Mouse (Mus musculus) MN1 (cell line): ENCODE data around the gene Pdgfc.

Experiments
- DNase-seq: peaks from one replicate; pipeline ENCODE4 v3.0.0-alpha.2; 2016; ENCODE audit warnings: low spot score

Pdgfc gene

DNA sequence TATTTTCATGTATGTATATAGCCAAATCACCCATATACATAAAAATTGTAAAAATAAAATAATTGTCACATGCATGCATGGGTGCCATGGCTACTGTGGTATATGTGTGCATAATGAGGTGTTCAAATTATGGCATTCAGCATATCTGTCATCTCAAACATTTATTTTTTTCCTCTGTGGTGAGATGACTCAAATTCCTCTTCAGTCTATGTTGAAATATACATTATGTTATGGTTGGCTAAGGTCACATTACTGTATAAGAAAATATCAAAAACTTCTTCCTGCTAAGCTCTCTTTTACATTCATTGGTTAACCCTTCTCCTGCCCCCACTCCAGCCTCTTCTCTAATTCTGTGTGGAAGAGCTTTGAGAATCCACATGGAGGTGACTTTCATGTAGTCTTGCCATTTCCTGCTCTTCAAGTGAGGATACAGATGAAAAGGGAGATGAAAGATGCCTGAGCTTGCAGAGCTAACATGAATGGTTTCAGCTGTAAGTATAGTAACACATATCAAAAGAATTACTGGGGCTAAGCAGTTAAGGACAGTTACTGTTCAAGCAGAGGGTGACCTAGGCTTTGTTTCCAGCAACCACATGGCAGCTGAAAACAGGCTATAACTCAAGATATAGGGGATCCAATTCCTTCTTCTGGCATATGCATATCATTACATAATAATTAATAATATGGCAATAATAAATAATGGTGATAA is 124.4 kb downstream of the Pdgfc start:
- no peak for DNase-seq

DNA sequence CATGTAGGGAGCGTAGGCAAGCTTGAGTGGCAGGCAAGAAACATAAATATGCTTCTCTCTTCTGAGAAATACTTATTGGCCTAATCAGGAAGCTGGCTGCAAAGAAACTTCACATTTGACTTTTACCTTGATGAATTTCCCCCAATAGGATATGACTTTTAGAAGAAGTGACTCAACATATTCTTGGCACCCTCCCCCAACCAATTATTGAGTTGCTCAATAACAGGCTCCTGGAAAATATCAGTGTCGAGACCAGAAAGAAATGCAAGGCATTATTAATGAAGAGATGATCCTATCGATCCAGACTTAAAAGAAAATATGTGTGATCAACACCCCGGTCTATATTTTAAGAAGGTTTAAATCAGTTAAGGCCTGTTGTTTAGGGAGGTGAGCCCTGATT is 125.9 kb downstream of the Pdgfc start:
- DNase-seq, result no peak

- DNase-seq, result no peak
Measured at GRCm38 (mm10) chr3:81164091-81164490, 127.9 kb downstream of the Pdgfc start.

GRCm38 (mm10) chr3:81170073-81170809 is 134.0 kb downstream of the Pdgfc start:
- no peak for DNase-seq

- no peak for DNase-seq
Measured at GRCm38 (mm10) chr3:81174832-81175231, 138.6 kb downstream of the Pdgfc start.

GRCm38 (mm10) chr3:81181319-81182013 is 145.2 kb downstream of the Pdgfc start:
- DNase-seq, result no peak

- DNase-seq, result no peak
Measured at GRCm38 (mm10) chr3:81196937-81197336, 160.7 kb downstream of the Pdgfc start.

GRCm38 (mm10) chr3:81197644-81198043 is 161.4 kb downstream of the Pdgfc start:
- DNase-seq, result no peak

DNA sequence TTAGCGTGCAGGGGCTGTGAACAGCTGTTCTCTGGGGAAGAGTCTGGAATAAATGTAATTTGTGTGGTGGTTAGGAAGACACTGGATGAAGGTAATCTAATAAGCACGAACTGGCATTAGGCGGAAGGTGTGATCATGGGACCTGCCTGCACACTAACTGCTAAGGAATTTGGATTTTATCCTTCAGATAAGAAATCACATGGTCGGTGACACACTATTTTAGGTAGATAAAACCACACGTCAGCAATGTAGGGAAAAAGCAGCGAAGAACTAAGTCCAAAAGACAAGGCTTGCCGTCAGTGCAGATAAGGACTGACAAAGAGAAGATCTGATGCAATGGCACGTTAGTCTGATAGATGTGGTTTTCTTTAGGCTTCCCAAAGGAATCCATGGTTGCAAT is 164.4 kb downstream of the Pdgfc start:
- DNase-seq, result peak; percentile 21

DNA sequence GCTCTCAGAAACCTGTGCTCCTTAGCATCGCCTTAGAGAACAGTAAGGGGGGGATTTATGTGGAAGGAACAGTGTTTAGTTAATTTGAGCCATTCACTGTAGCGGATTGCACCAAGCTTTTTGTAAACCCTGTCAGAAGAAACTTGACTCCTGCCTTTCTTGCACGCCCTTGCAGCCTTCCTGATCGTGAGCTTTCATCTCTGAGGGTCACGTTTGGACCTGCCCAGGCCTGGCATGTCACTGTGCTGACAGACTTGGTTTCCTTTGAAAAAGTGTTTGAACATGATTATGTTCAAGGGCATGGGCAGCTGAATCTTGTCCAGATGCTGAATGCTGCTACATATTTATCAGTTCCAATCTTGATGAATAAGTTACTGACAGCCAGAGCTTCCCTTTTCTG is 169.0 kb downstream of the Pdgfc start:
- DNase-seq, result peak; percentile 11

DNA sequence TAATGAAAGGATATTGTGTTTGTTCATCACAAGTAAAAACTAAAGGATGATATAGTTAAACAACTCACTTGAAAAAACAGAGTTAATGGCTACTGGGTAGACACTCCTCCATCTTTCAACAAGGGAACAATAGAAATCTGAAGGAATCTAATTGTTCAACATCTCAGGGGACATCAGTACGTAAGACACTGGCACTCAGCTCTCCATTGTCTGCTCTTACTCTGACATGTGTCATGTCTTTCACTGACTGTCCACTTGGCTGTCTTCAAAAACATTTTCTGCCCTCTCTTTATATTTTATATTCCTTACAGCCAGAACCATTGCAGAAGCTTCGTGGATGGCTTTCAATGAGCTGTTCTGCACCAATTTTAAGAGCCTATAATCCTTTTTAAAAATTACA is 172.0 kb downstream of the Pdgfc start:
- no peak for DNase-seq

GRCm38 (mm10) chr3:81211147-81211546 is 174.9 kb downstream of the Pdgfc start:
- DNase-seq, result no peak

- no peak for DNase-seq
Measured at GRCm38 (mm10) chr3:81211666-81212065, 175.4 kb downstream of the Pdgfc start.

DNA sequence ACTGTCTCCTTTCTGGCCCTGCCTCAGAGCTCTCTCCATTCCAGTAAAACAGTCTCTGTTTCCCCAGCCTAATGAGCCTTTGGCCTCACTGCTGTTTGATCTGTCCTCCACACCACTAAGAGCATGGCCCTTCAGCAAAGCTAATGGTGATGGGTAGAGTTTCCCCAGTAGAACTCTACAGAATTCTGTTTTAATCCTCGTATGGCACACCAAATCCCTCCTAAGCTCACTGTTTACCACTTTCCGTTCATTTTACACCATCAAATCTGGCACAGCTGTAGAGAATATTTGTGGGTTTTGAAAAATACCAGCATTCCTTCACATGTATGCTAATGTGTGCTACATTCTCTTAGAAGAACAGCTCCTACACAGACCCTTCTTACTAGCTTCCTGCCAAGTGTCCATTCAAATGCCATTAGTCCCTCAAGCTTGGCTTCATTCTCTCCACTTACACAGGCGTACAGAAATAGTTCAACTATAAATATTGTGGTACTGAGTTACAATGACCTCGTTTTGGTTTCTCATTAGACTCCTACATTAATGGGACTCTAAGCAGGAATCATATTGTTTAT is 179.4 kb downstream of the Pdgfc start:
- DNase-seq, result no peak

DNA sequence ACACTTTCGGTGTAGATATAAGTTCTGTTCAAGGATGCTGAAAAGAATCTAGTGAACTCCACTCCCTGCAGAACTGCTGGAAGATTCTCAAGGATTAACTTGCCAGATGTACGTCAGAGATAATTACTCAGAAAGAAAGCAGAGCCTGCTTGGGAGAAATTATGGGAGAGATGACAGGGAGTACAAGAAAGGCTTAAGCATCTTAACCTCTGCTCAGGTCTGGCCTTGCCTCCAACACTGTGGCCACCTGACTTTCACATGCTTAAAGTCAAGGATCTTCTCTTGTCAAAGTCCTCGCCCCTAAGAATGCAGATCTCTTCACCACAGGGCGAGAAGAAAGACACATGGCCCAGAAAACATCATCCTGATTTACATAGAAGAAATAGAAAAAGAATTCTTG is 185.5 kb downstream of the Pdgfc start:
- peak; percentile 75 for DNase-seq

- no peak for DNase-seq
Measured at GRCm38 (mm10) chr3:81228344-81228743, 192.1 kb downstream of the Pdgfc start.

DNA sequence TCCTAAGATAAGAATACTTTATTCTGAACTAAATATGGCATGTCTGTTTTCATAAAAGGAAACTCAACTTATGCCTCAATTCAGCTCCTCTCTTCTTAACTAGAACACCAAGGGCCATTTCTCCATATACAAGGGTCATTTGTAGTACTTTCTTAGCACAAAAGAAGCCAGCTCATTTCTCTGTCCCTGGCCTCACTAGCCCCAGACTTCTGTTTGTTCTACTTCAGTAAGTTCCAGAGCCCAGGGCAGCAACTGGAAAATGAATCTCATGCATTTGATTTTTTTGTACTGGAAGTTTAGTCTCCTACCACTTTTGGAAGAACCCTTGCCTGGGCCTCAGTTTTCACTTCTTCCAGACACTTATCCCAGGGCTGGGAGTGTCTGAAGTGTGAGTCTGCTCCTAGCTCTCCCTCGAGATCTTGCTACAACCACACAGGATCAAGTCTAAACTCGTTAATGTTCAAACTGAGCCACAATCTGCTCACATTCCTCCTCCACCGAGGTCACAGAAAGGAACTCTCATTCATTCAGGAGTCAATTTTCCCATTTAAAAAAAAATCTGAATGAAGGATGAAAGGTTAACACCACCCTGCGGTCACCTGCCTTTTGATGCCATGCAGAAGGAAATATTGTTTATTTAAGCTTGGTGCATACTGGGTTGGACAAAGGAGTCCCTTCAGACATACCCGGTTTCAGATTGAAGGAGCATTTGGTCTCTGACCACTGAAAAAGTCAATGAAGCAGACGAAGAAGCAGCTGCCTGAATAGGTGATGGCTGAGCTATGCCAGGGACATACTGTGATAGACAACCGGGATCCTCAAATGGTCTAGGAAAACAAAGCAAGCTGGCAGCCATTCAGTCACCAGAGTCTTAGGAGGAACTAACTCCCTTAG is 206.7 kb downstream of the Pdgfc start:
- DNase-seq, result no peak

- DNase-seq, result no peak
Measured at GRCm38 (mm10) chr3:81243591-81243990, 207.4 kb downstream of the Pdgfc start.

DNA sequence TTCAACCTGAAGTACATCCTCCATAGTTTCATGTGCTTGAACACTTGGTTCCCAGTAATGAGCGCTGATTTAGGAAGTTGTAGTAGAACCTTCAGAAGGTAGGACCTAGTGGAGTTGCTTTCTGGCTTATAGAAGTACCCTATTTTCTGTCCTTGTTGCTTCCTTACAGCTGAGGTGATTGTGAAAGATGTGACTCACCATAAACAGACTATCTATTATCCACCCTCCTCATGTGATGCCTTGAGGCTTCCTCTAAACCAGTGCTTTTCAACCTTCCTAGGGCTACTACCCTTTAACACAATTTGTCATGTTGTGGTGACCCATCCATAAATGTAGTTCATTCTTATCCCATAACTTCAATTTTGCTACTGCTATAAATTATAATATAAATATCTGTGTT is 226.6 kb downstream of the Pdgfc start:
- DNase-seq, result no peak
